Mouse (Mus musculus) naive thymus-derived CD4-positive, alpha-beta T cell, adult 5 months (primary cell): Measurements from ENCODE around the gene Gm21560. TPM values are rescaled to one million over a fixed set of nuclear protein-coding genes. Genes with fewer than 3 reads are reported as not detected.

ENCODE experiments used
- polyA plus RNA-seq: library from polyadenylated mRNA; unstranded; fragments of 100-300 nt; shearing (Covaris generic); gene quantifications from one replicate; pipeline ENCODE4 v1.2.1, GENCODE M21; 2017

Gene Gm21560
- polyA plus RNA-seq = not detected

GRCm38 (mm10) chr14:6219192-6219591, at the start of gene Gm21560:
Gene Gm21560 (minus strand): TSS chr14:6219292.

Other genes with a start within 250 kb of the Gm21560 start
- not detected for gene Gm3453, start 240.2 kb downstream of the Gm21560 start, polyA plus RNA-seq
- gene Gm6337, start 161.0 kb downstream of the Gm21560 start, polyA plus RNA-seq = not detected
- gene Gm8206, start 125.3 kb downstream of the Gm21560 start, polyA plus RNA-seq = not detected
- 0.56 TPM for gene Gm3468, start 110.6 kb downstream of the Gm21560 start, polyA plus RNA-seq
- gene Gm3476, start 93.5 kb downstream of the Gm21560 start, polyA plus RNA-seq = not detected
- gene Gm3411, start 68.0 kb upstream of the Gm21560 start, polyA plus RNA-seq = 0.51 TPM
- gene Gm21103, start 85.6 kb upstream of the Gm21560 start, polyA plus RNA-seq = not detected
- not detected for gene Gm3618, start 124.4 kb upstream of the Gm21560 start, polyA plus RNA-seq
- not detected for gene Gm16440, start 171.0 kb upstream of the Gm21560 start, polyA plus RNA-seq
- not detected for gene Gm3591, start 193.2 kb upstream of the Gm21560 start, polyA plus RNA-seq
- gene Gm3594, start 225.3 kb upstream of the Gm21560 start, polyA plus RNA-seq = not detected